In the genomic region with DNA sequence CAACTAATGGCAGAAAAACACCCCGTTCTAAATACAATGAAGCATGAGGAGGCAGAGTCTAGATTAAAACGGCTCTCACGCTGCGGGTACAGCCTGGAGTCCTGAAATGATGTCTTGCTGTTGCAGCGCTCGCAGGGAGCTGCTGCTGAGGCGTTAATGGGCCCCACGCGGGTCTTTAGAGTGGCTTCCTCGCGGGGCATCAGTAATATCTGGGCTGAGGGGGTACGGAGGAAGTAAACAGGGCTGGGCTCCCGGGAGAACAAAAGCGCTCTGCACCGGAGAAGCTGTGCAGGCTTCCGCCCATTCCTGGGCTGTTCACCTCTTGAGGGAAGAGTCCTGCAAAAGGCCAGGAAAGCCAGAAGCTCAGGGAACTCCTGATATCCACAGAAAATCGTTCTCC, we compare ENCODE assay signal across 12 mouse cellular contexts.
DNase-seq lines count a peak whose midpoint lies in the region; ATAC-seq lines count a peak whose summit lies in the region.
"Had no signal": no experiment of that assay in that cellular context is flagged by ENCODE, and none has a peak within 500 bp of the region (broad histone marks: within the 10 kb centered on the region; RNA-seq: fewer than 3 reads in every experiment).

No protein-coding gene starts in this region.

- 56% methylated on average over 17 of the region's 17 CpGs for WGBS in kidney, embryonic 16.5 days
- WGBS in intestine, embryonic 16.5 days = 47% methylated on average over 17 of the region's 17 CpGs

- H3K27ac ChIP-seq in kidney, embryonic 16.5 days (ENCODE audit: low read length) = no peak overlapping the region
- H3K27ac ChIP-seq in intestine, embryonic 16.5 days (ENCODE audit: low read length) = no peak overlapping the region

- no peaks in the 10 kb centered on the region for H3K36me3 ChIP-seq in kidney, embryonic 16.5 days (ENCODE audit: insufficient read depth, low read length)
- no peaks in the 10 kb centered on the region for H3K36me3 ChIP-seq in intestine, embryonic 16.5 days (ENCODE audit: control insufficient read depth, insufficient read depth, low read length)

- no peak overlapping the region for H3K4me3 ChIP-seq in kidney, embryonic 16.5 days (ENCODE audit: low read length)
- H3K4me3 ChIP-seq in intestine, embryonic 16.5 days (ENCODE audit: low read length) = no peak overlapping the region

- no peak for ATAC-seq in kidney, embryonic 16.5 days (ENCODE audit: low FRiP score, low TSS enrichment)
- ATAC-seq in intestine, embryonic 16.5 days = no peak
- no peak for ATAC-seq in cerebellum, adult (ENCODE audit: insufficient number of reproducible peaks, low FRiP score, low TSS enrichment)
- ATAC-seq: inflammation-experienced regulatory T-cells, adult 6 months; Patski had no signal

- H3K27me3 ChIP-seq in kidney, embryonic 16.5 days (ENCODE audit: insufficient read depth, low read length) = no peaks in the 10 kb centered on the region
- no peaks in the 10 kb centered on the region for H3K27me3 ChIP-seq in intestine, embryonic 16.5 days (replicated peaks; ENCODE audit: control insufficient read depth, insufficient read depth, low read length)
- H3K27me3 ChIP-seq: Patski had no signal

- no peak overlapping the region for H3K4me2 ChIP-seq in kidney, embryonic 16.5 days (replicated peaks; ENCODE audit: low read depth, low read length)
- H3K4me2 ChIP-seq in intestine, embryonic 16.5 days (ENCODE audit: low read depth, low read length) = peak overlapping the region; percentile 27; the same call in 1 of the 2 replicates

- no peak overlapping the region for H3K9ac ChIP-seq in kidney, embryonic 16.5 days (replicated peaks; ENCODE audit: low read length)
- no peak overlapping the region for H3K9ac ChIP-seq in intestine, embryonic 16.5 days (ENCODE audit: low read depth, low read length)

- DNase-seq in adrenal gland, postnatal 14 days = peak; percentile 4
- no peak for DNase-seq in adrenal gland, postnatal 36 days
- DNase-seq in kidney, postnatal 10 days = peak; percentile 12
- peak; percentile 17 for DNase-seq in ES-CJ7 (ENCODE audit: low read depth, low spot score)
- DNase-seq in frontal cortex, postnatal 25 days (ENCODE audit: low spot score in 2 of 2) = no peak
- DNase-seq: liver; spleen, adult 18-20 months had no signal

- no peaks in the 10 kb centered on the region for H3K9me3 ChIP-seq in kidney, embryonic 16.5 days (ENCODE audit: low read length)
- H3K9me3 ChIP-seq in intestine, embryonic 16.5 days (ENCODE audit: control insufficient read depth, low read length) = no peaks in the 10 kb centered on the region

- no peaks in the 10 kb centered on the region for H3K4me1 ChIP-seq in kidney, embryonic 16.5 days (ENCODE audit: insufficient read depth, low read length)
- no peaks in the 10 kb centered on the region for H3K4me1 ChIP-seq in intestine, embryonic 16.5 days (ENCODE audit: control insufficient read depth, insufficient read depth, low read length)

Comparison
In these comparisons a context has a peak if more than half of its experiments do, and no peak if none do; other contexts are left out.
1. DNase-seq: peak in adrenal gland, postnatal 14 days (single experiment), kidney, postnatal 10 days (single experiment) and ES-CJ7 (single experiment); none in adrenal gland, postnatal 36 days (0 of 2) and frontal cortex, postnatal 25 days (0 of 2).